Mouse (Mus musculus) adrenal gland, postnatal 25 days (tissue): ENCODE measurements around the gene Ccl25. TPM values are rescaled to one million over a fixed set of nuclear protein-coding genes. Genes with fewer than 3 reads are reported as not detected.

ENCODE experiments used
- total RNA-seq: library from RNA; stranded (reverse); gene quantifications from 2 replicates; pipeline ENCODE4 v1.2.3, GENCODE M21; 2021

Gene Ccl25
- total RNA-seq, 1 experiment from 2014 or later = 20.2 TPM

Other genes starting within 250 kb of the Ccl25 start
- gene Cd209f, start 219.4 kb upstream of the Ccl25 start, total RNA-seq = 0.88 and 1.6 TPM in 2 replicates
- gene Cd209g, start 191.1 kb upstream of the Ccl25 start, total RNA-seq = 0.18 TPM in 1 of 2 replicates, not detected in the other
- 31.2 and 38.6 TPM in 2 replicates for gene Evi5l, start 158.6 kb upstream of the Ccl25 start, total RNA-seq
- gene Prr36, start 107.8 kb upstream of the Ccl25 start, total RNA-seq = 4.7 and 5.2 TPM in 2 replicates
- gene Lrrc8e, start 98.4 kb upstream of the Ccl25 start, total RNA-seq = 18.0 and 18.6 TPM in 2 replicates
- gene Map2k7, start 86.5 kb upstream of the Ccl25 start, total RNA-seq = 99.6 and 105 TPM in 2 replicates
- gene Gm49320, start 86.3 kb upstream of the Ccl25 start, total RNA-seq = 1.1 and 3.0 TPM in 2 replicates
- gene Tgfbr3l, start 77.0 kb upstream of the Ccl25 start, total RNA-seq = 15.8 and 22.6 TPM in 2 replicates
- 30.7 and 31.8 TPM in 2 replicates for gene Snapc2, start 72.1 kb upstream of the Ccl25 start, total RNA-seq
- gene Ctxn1, start 65.9 kb upstream of the Ccl25 start, total RNA-seq = 8.0 and 8.6 TPM in 2 replicates
- gene Timm44, start 49.3 kb upstream of the Ccl25 start, total RNA-seq = 107 and 120 TPM in 2 replicates
- gene Elavl1, start 203 bp downstream of the Ccl25 start, total RNA-seq = 95.1 and 102 TPM in 2 replicates
- 11.0 and 28.3 TPM in 2 replicates for gene Cers4, start 167.8 kb downstream of the Ccl25 start, total RNA-seq